Mouse (Mus musculus) liver, embryonic 12.5 days (tissue): Measurements from ENCODE around the gene Trp53tg5. TPM values are rescaled to one million over a fixed set of nuclear protein-coding genes. Genes with fewer than 3 reads are reported as not detected.

Experiments
- ATAC-seq: fragments of 200-750 bp; cut with Nextera tagmentation; 2 replicates; pipeline ENCODE4 v1.8.0; 2017; ENCODE audit warnings: moderate number of reproducible peaks, mild to moderate bottlenecking, moderate library complexity
- H3K27ac ChIP-seq: fragments of 300-500 bp; sonication (generic); 2 replicates; pipeline ENCODE4 v1.5.1; 2016; ENCODE audit warnings: mild to moderate bottlenecking
- H3K27me3 ChIP-seq: fragments of 300-500 bp; sonication (generic); replicated peaks from 2 replicates; pipeline ENCODE4 v1.6.1; 2016; ENCODE audit warnings: mild to moderate bottlenecking, moderate library complexity
- H3K36me3 ChIP-seq: fragments of 300-500 bp; sonication (generic); 2 replicates; pipeline ENCODE4 v1.6.1; 2016; ENCODE audit warnings: mild to moderate bottlenecking, moderate library complexity
- H3K4me1 ChIP-seq: fragments of 300-500 bp; sonication (generic); 2 replicates; pipeline ENCODE4 v1.6.1; 2016
- H3K4me2 ChIP-seq: fragments of 300-500 bp; sonication (generic); 2 replicates; pipeline ENCODE4 v1.6.1; 2016; ENCODE audit warnings: mild to moderate bottlenecking, moderate library complexity
- H3K4me3 ChIP-seq: fragments of 300-500 bp; sonication (generic); 2 replicates; pipeline ENCODE4 v1.5.1; 2016; ENCODE audit warnings: mild to moderate bottlenecking, moderate library complexity
- H3K9ac ChIP-seq: fragments of 300-500 bp; sonication (generic); 2 replicates; pipeline ENCODE4 v1.6.1; 2016; ENCODE audit warnings: mild to moderate bottlenecking, moderate library complexity
- H3K9me3 ChIP-seq: fragments of 300-500 bp; sonication (generic); replicated peaks from 2 replicates; pipeline ENCODE4 v1.6.1; 2016; ENCODE audit warnings: mild to moderate bottlenecking, moderate library complexity
- WGBS: fragments of 180-500 bp; shearing (Covaris S2); methylation state at CpG from one replicate; pipeline ENCODE4 v1.1.7; 2016; ENCODE audit not compliant: insufficient replicate concordance; 5-methylcytosine and 5-hydroxymethylcytosine counted together
- polyA plus RNA-seq: library from polyadenylated mRNA; unstranded; fragments of >200 nt; fragmentation: Nextera tagmentation; extraction: Ambion mirVana; gene quantifications from 2 replicates; pipeline ENCODE4 v1.2.1, GENCODE M21; 2016

Gene Trp53tg5
- polyA plus RNA-seq, 1 experiment from 2014 or later = not detected

DNA sequence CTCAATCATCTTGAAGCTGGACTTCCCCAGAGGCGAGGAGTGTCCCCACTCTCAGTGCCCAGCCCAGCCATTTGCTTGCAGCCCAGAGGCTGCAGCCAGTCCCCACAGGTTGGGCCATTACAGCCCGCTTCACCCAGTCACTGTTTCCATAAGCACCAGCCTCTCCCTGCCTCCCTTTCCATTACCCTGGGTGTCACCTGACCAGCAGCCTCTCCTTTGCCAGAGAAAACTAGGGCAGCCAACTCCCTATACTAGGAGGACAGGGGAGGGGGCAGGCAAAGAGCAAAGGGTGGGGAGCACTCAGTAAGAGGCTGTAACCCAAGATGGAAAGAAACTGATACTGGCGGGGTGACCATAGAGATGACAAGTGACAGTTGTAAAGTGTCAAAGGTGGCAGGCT, 36.6 kb downstream of the Trp53tg5 start:
- peak; percentile 13; the same call in 1 of the 2 replicates for ATAC-seq
- H3K27ac ChIP-seq = peak overlapping the region; percentile 11

DNA sequence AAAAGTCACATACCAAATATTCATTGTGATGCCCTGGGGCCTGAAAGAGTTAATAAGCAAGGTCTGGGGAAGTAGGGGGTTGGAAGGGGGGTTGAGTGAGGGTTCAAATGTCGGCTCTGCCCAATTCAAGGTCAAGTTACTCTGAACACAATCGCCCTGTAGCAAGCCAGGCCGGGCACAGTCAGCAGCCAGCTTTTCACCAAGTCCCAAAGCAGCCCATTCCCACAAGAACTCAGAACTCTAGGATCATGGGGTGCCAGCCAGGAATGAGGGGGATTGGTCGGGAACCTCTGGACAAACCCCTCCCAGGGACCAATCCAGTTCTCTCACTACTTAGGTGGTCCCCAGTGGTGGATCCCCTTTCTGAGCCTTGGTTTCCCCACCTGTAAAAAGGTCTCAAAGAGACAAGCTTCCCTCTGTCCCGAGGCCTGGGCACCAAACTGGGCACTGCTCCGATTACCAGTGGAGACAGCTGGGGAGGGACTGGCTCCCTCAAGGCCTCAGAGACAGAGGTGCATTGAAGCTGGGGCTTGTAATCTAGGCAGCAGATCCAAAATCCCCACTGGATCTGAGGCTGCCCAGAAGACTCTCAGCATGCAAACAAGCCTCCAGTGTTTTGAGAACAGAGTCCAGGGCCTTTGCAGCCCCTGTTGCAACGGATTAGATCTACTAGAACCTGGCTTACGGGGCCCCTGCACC, 37.2 kb downstream of the Trp53tg5 start:
- Histone ChIP-seq H3K9ac (0 out of 2 replicates have a peak overlapping the region, but pooled peaks have one; percentile 15), H3K36me3 (no peaks in the 10 kb centered on the region), H3K9me3 (no peaks in the 10 kb centered on the region), H3K4me3 (no peak overlapping the region), H3K4me1 (peaks cover 21% of the 10 kb centered on the region), H3K27ac (peak overlapping the region; percentile 11), H3K4me2 (peak overlapping the region; percentile 38), H3K27me3 (peaks cover 67% of the 10 kb centered on the region)
- 23% methylated on average over 8 of the region's 8 CpGs for WGBS
- 0 out of 2 replicates have a peak, but pooled peaks have one; percentile 4 for ATAC-seq

More for the DNA sequence above, 36.6 kb downstream of the Trp53tg5 start:
- H3K27me3 ChIP-seq = peaks cover 67% of the 10 kb centered on the region
- no peak overlapping the region for H3K9ac ChIP-seq
- peak overlapping the region; percentile 38 for H3K4me2 ChIP-seq
- peaks cover 21% of the 10 kb centered on the region for H3K4me1 ChIP-seq
- no peaks in the 10 kb centered on the region for H3K9me3 ChIP-seq
- H3K4me3 ChIP-seq = no peak overlapping the region
- WGBS = 44% methylated on average over 3 of the region's 3 CpGs
- no peaks in the 10 kb centered on the region for H3K36me3 ChIP-seq

DNA sequence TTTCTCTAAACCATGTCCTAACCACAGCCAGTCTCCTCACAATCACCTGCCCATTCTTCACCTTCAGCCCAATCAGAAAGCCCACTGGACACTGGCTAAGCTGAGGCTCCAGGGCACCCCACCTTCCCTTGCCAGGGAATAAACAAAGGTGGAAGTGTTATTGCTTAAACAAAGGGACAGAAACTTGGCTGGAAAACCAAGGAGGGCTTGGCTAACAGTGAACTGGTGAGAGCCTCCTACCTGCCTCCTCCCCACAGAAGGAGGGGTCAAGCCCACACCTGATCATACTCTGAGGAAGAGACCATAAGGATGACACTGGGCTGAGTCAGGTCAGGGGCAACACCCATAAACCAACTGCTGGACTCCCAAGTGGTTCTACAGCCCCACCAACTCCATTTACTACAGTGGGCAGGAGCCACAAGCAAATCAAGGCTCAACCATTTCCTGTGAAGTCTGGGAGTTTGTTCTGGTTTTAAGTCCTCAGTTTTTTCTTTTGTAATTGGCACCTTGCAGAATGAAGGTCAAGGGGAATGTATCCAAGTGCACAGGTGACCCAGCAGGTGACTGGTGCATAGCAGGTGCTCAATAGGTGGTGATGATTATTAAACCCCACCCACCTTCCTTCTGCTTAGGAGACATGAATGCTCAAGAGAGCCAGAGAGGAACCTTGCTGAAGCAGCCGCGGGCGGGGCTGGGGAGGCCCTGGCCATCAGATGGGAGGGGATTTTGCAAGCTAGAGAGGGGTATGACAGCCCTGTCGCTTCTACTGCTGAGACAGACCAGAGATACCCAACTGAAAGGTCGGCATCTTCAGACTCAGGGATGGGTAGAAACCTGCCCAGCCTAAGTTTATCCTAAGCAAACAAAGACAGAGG, 38.1 kb downstream of the Trp53tg5 start:
- Histone ChIP-seq H3K4me3 (no peak overlapping the region), H3K4me2 (no peak overlapping the region), H3K9ac (no peak overlapping the region), H3K36me3 (no peaks in the 10 kb centered on the region), H3K27ac (no peak overlapping the region), H3K9me3 (no peaks in the 10 kb centered on the region), H3K27me3 (peaks cover 67% of the 10 kb centered on the region), H3K4me1 (peaks cover 23% of the 10 kb centered on the region)
- no peak for ATAC-seq
- 17% methylated on average over 5 of the region's 5 CpGs for WGBS

DNA sequence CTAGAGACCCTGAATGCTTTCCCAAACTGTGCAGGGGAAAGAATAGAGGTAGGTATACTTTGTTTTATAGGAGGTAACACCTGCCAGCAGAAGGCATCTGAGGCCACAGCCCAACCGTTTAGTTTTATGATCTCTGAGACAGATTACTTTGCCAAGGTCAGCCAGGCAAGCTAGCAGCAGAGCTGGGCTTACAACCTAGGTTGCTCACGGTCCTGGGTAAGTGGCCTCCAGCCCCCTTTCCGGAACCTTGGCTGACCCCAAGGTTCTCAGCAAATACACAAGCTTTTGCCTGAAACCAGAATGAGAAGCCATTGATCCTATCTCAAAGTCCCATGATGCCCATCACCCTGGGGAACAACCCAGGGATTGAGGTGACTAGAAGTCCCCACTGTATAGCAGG, 38.8 kb downstream of the Trp53tg5 start:
- Histone ChIP-seq H3K27me3 (peaks cover 69% of the 10 kb centered on the region), H3K9me3 (no peaks in the 10 kb centered on the region), H3K27ac (no peak overlapping the region), H3K9ac (no peak overlapping the region), H3K4me3 (no peak overlapping the region), H3K4me2 (no peak overlapping the region), H3K4me1 (peaks cover 23% of the 10 kb centered on the region), H3K36me3 (no peaks in the 10 kb centered on the region)
- 58% methylated on average over 3 of the region's 3 CpGs for WGBS
- ATAC-seq = no peak

DNA sequence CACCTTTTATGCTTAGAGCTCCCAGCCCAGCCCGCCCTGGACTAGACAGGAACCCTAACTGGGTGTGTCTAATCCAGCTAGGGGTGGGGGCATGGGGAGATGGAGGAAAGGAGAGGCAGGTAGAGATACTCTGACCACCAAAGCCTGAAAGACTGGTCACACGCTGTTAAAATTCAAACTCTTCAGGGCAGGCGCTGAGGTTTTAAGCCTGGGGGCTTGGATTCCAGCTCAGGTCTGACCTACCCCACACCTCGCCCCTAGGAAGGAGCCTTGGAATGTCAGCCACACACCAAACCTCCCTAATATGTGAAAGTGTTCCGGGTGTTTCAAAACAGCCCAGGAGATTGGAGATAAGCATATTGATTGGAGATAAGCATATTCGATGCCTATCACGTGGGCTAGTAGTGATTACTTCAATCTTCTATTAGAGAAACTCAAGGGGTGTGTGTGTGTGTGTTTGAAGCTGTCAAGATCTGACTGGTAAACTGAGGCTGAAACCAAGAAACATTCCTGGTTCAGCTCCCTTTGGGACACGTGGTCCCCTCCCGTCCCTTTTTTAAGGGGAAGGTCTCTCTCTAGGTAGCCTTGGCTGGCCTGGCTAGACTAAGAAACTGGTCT, 40.1 kb downstream of the Trp53tg5 start:
- H3K27ac ChIP-seq = peak overlapping the region; percentile 73
- WGBS = 49% methylated on average over 9 of the region's 9 CpGs
- peaks cover 82% of the 10 kb centered on the region for H3K27me3 ChIP-seq
- no peak overlapping the region for H3K9ac ChIP-seq
- H3K9me3 ChIP-seq = no peaks in the 10 kb centered on the region
- peak overlapping the region; percentile 36 for H3K4me2 ChIP-seq
- ATAC-seq = no peak
- H3K4me3 ChIP-seq = no peak overlapping the region
- peaks cover 23% of the 10 kb centered on the region for H3K4me1 ChIP-seq
- peaks cover 5% of the 10 kb centered on the region; the same call in 1 of the 2 replicates for H3K36me3 ChIP-seq

DNA sequence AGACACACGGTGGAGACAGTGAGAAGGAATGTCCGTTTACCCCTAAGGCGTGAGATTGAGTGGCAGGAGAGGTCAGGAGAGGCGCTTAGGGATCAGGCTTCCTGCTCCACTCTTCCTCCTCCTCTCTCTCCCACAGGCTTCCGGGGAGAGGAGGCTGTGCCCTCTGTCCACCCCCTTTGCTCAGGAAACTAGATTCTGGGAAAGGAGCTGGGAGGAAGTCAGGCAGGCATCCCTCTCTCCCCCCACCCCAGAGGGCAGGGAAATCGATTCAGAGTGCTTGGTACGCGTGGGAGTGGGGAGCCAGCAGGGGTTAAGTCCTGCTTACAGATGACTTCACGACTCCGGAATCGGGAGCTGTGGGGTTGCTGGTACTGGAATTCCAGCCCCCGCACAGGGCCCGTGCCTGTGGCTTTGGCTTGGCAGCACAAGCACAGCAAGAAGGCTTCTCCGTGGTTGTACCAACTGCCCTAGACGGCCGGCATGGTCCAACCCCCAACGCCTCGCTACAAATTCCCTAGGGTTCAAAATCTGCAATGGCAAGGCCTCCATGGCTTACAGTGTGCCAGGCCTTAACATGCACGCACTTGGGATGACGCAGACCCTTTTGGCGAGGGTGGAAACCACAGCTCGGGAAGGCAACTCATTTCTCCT, 40.9 kb downstream of the Trp53tg5 start:
- WGBS = 21% methylated on average over 22 of the region's 22 CpGs
- Histone ChIP-seq H3K36me3 (peaks cover 9% of the 10 kb centered on the region; the same call in 1 of the 2 replicates), H3K9ac (0 out of 2 replicates have a peak overlapping the region, but pooled peaks have one; percentile 13), H3K4me3 (no peak overlapping the region), H3K27ac (peak overlapping the region; percentile 73), H3K9me3 (no peaks in the 10 kb centered on the region), H3K27me3 (peaks cover 84% of the 10 kb centered on the region), H3K4me2 (peak overlapping the region; percentile 36), H3K4me1 (peaks cover 26% of the 10 kb centered on the region)
- ATAC-seq = no peak

DNA sequence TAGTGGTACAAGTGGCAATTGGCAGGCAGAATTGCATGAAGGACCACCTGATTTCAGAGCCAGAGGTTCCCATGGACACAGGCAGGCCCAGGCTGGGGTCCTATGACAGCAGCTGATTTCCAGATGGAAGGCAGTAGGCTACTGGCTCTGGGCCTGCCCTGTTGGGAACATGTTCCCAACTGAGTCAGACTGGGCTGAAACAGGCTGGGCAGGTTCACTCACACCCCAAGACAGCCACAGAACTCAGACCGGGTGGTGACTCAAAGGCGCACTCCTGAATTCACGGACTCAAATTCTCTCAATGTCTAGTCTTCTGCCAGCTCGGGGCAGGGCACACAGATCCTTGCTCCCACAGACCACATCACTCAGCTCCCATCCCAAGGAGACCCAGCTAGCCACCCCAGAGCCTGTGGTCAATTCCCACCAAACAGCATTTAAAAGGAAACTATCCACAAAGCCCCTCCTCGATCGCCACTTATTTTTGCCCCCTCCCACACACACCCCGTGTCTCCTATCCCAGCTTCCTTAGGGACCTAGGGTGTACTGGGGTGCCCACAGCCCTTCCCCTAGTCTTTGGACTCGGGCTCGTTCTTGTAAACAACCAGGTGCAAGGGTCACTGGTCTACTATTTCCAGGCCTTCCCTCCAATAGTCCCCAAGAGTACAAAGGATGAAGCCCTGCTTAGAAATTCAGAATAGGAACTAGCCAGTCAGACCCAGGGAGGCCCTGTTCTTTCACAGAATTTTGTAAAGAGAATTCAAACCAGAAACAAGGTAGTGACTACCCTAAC, 41.7 kb downstream of the Trp53tg5 start:
- H3K36me3 ChIP-seq = peaks cover 13% of the 10 kb centered on the region; the same call in 1 of the 2 replicates
- H3K4me1 ChIP-seq = peaks cover 26% of the 10 kb centered on the region
- ATAC-seq = peak; percentile 40; the same call in 1 of the 2 replicates
- H3K27ac ChIP-seq = peak overlapping the region; percentile 73
- H3K4me2 ChIP-seq = peak overlapping the region; percentile 36
- H3K9ac ChIP-seq = no peak overlapping the region
- H3K4me3 ChIP-seq = no peak overlapping the region
- no peaks in the 10 kb centered on the region for H3K9me3 ChIP-seq
- 60% methylated on average over 9 of the region's 9 CpGs for WGBS
- H3K27me3 ChIP-seq = peaks cover 84% of the 10 kb centered on the region

DNA sequence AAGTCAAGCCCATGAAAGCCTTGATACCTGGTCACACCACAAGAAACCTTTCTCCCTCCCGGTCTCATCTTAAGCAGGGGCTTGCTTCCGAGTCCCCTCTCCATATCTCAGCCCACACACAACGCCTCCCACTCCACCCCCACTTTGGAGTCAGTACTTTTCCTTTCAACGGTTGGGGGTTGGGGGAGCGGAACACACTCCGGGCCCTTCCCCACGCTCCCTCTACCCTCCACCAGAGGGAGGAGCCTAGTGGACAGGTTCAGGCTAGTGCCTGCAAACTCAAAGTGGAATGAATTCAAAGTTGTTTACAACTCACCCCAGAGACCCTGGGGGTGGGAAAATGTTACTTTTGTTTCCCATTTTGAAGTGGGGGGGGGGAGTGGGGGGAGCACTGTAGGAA, 42.8 kb downstream of the Trp53tg5 start:
- no peaks in the 10 kb centered on the region for H3K9me3 ChIP-seq
- H3K4me2 ChIP-seq = peak overlapping the region; percentile 26; the same call in 1 of the 2 replicates
- peaks cover 86% of the 10 kb centered on the region for H3K27me3 ChIP-seq
- H3K4me3 ChIP-seq = no peak overlapping the region
- H3K27ac ChIP-seq = no peak overlapping the region
- peaks cover 21% of the 10 kb centered on the region for H3K4me1 ChIP-seq
- ATAC-seq = no peak
- WGBS = 17% methylated on average over 7 of the region's 7 CpGs
- no peak overlapping the region for H3K9ac ChIP-seq
- H3K36me3 ChIP-seq = peaks cover 13% of the 10 kb centered on the region; the same call in 1 of the 2 replicates

DNA sequence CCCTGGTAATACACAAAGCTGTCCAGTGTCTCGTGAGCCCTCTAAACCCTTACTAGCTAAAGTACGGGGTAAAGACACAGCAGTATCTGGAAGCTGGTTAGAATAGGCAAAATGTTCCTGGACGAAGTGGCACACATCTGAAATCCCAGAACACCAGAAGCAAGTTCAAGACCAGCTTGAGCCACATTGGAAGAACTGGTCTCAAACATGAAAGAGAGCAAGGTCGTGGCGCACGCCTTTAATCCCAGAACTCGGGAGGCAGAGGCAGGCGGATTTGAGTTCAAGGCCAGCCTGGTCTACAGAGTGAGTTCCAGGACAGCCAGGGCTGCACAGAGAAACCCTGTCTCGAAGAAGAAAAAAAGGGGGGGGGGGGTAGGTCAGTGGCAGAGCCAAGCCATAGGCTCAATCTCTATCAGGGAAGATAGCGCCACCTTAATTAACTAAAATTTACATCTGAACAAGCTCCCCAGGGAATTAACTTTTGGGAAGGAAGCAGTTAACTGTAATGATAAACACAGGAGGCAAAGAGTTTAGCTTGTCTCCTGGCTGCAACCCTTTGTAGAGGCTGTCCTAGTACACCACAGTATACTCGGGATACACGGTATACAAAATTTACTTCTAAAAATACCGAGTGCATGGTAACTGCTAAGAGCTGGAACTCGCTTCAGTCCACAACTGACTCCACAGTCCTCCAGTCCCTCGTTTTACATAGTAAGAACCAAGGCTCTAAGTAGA, 43.5 kb downstream of the Trp53tg5 start:
- H3K27me3 ChIP-seq = peaks cover 87% of the 10 kb centered on the region
- 32% methylated on average over 15 of the region's 15 CpGs for WGBS
- no peak overlapping the region for H3K4me3 ChIP-seq
- H3K36me3 ChIP-seq = peaks cover 13% of the 10 kb centered on the region; the same call in 1 of the 2 replicates
- H3K4me2 ChIP-seq = 0 out of 2 replicates have a peak overlapping the region, but pooled peaks have one; percentile 4
- H3K9me3 ChIP-seq = no peaks in the 10 kb centered on the region
- ATAC-seq = no peak
- no peak overlapping the region for H3K27ac ChIP-seq
- H3K4me1 ChIP-seq = peaks cover 19% of the 10 kb centered on the region
- H3K9ac ChIP-seq = no peak overlapping the region

DNA sequence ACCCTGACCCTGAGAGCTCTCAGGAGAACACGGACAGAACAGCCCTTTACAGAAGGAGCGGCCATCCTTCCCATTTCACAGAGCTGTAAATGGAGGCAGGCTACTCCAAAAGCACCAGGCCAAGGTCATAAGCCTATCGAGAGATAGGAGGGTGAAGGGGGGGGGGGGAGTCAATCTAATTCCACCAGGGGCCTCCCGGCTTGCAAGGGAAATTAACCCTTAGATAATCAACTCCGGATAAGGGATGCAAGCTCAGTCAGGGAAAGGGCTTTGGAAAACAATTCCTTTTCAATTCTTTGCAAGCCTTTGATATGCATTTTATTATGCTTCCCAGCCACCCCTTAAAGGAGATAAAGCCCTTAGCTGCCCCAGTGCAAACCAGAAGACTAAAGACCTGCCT, 45.1 kb downstream of the Trp53tg5 start:
- Histone ChIP-seq H3K9me3 (no peaks in the 10 kb centered on the region), H3K4me2 (no peak overlapping the region), H3K27ac (no peak overlapping the region), H3K9ac (no peak overlapping the region), H3K4me1 (peaks cover 19% of the 10 kb centered on the region), H3K36me3 (peaks cover 23% of the 10 kb centered on the region), H3K4me3 (no peak overlapping the region), H3K27me3 (peaks cover 77% of the 10 kb centered on the region)
- ATAC-seq = no peak
- WGBS = 20% methylated on average over 5 of the region's 5 CpGs
